Mouse (Mus musculus): ENCODE data around the gene Zmym3.

The Zmym3 gene

DNA sequence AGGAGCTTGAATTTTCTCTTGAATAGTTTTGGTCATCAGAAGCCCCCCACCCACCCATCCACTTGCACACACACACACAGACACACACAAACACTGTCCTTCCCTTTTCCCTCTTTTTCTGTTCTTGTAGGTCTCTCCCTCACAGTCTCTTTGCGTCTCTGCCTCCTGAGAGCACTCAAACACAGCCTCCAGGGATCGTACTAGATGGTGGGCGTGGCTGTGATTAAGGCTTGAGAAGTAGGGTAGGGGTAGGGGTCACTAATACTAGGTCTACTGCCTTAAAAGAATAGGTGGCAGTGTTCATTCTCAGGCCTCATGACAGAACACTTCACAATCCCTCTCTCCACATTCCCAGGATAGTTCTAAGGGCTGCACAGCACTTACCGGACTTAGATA is at the start of gene Zmym3:
Zmym3 (minus strand) TSS at position 150 of the 396 bp plus-strand sequence.
- DNase-seq (ENCODE audit: low spot score): no peak

DNA sequence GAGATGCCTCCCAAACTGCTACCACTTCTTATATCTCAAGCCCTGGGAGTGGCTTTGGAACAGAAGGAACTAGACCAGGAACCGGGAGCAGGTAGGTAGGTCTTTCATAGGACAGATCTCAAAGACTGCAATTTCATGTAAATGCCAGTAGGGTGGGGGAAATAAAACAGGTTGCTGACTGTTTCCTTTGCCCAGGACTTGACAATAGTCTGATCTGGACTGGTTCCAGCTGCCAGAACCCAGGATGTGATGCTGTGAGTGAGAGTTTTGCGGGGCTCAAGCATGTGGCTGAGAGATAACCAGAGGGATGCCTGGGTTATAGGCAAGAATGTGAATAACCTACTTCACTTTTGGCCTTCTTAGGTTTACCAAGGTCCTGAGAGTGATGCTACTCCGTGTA is 30.9 kb upstream of the Zmym3 start:
- DNase-seq (ENCODE audit: low spot score): no peak

DNA sequence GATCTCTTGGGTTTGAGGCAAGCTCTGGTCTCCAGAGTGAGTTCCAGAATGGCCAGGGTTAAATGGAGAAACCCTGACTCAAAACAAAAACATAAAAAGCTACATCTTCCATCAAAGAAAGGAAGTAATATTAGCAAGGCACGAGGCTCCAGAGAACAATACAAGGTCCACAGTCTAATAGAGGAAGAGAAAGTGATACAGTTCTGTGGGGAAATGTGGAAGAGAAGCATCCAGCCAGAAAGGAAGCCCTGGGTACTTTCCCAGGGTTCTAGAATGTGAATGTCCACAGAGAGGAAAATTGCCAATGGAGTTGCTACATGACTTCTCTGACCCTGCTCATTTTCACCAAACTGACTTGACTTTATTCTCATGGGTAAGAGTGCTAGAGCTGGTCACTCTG is 30.5 kb upstream of the Zmym3 start:
- DNase-seq (ENCODE audit: low spot score): no peak

DNA sequence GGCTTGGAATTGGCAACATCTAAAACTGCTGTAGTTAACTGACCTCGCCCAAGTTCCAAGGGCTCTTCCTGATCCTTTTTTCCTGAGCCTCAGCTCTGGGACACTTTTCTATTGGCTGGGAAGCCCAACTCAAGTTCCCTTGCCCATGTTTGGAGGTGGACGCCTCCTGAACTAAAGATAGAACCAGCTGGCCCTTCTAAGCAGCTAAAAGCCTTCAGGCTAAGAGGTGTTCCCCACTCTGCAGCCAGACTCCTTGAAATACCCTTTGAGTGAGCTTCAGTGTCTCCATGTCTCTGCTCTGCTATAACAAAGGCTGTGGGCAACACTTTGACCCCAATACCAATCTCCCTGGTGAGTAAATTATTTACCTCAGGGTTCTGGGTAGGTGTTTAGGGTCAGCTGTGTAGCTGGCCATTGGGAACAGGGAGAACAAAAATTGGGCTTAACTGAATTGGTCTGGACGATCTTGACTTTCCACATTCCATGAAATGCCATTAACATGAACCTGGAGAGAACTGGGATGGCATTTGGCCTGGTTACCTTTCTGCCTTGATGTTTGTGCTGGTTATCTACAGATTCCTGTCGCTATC is 28.3 kb upstream of the Zmym3 start, which contains the start of gene Itgb1bp2:
Itgb1bp2 (plus strand) TSS at position 203 of the 590 bp plus-strand sequence.
- no peak for DNase-seq (ENCODE audit: low spot score)

DNA sequence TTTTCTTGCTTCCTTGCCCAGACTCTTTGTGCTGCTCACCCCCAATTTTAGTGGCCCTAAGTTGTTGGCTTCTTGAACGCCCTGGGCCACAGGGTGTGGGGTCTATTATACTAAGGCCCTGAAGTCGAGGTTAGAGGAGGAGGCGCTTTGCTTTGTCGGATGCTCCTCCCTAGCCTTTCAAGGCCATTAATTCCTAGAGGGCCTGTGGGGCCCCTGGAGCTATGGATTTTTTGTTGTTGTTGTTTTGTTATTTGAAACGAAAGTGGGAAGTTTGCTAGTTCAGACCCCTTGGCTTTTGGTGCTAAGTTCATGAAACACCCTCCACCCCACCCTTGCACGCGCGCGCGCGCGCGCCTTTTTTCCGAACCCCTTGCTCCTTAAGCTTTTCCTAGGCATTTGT is 9.3 kb upstream of the Zmym3 start:
- DNase-seq (ENCODE audit: low spot score): no peak

DNA sequence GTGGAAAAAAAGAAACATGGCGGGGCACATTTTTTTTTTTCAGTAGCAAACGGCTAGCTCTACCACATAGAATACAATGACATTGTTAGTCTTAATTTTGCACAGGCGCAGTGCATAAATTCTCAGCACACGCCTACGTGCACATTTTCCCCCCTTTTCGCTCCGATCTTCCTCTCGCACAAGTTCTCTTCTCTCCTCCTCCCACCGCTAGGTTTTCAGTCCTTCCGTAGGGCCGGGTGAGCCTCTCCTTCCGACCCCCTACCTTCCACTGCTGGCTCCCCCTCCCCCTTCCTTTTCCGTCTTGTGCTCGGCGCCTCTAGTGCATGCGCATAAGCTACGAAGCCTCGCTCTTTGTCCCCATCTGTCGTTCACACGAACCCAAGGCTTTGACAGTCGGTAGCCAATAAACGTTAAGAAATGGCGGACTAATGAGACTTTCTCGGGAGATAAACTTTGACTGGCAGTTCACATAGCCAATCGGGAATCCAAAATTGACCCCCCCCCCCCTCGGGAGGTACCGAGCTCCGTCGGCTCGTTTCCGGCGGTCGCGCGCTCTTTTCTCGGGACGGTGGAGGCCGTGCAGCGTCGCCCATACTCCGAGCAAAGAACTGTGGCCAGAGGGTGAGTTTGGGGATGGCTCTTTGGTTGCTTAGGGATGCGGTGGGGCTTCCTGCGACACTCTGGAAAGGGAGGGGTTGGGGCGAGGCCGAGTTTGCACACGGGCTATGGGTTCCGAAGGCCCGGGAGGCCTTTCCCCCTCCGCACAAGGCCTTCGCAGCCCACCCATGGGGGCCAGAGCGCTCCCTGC is 8.7 kb upstream of the Zmym3 start, which contains the start of gene Nono:
Nono (plus strand) TSS at position 177 of the 808 bp plus-strand sequence.
- peak; percentile 39 for DNase-seq (ENCODE audit: low spot score)

DNA sequence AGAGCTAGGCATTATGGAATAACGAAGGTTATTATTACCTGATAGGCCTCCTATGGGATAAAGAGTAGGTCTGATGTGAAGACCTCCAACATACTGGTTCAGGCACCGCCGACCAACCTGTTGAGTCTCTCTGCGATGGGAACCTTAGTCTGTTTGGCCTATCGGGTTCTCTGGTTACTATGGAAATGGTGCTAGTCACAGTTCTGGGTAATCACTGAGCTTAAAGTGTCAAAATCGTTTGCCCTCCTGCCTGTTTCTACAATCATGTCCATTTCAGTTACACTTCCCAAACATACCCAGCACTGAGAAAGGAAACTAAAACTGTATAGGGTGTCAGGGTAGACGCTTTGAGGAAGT is 8.1 kb upstream of the Zmym3 start:
- no peak for DNase-seq (ENCODE audit: low spot score)

DNA sequence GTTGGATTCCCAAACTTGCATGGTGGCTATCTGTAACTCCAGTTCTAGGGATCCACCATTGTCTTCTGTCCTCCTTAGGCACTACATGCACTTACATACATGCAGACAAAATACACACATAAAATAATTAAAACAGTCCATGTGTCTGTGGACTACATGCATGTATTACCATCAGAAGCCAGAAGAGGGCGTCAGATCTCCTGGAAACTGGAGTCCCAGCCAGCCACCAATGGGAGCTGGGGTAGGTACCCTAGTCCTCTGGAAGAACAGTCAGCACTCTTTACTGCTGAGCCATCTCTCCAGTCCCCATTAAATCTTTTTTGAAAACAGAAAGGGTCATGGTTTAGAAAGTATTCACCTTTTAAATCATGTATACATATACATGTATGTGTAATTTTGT is 7.1 kb upstream of the Zmym3 start:
- DNase-seq (ENCODE audit: low spot score): no peak

DNA sequence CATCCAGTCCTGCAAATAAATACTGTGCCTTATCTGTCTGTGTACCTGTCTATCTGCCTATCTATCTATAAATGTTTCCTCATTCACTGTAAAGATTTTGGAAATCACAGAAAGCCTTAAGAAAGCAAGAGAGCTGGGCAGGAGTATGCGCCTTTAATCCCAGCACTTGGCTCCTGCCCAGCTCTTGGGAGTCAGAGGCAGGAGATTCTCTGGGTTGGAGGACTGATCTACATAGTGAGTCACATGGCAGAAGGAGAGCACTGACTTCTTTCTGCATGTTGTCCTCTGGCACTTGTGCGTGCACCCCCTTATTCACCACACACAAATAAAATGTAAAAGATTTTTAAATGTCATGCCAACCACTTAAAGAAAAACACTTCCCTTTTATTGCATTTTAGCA is 2.8 kb upstream of the Zmym3 start:
- no peak for DNase-seq (ENCODE audit: low spot score)

DNA sequence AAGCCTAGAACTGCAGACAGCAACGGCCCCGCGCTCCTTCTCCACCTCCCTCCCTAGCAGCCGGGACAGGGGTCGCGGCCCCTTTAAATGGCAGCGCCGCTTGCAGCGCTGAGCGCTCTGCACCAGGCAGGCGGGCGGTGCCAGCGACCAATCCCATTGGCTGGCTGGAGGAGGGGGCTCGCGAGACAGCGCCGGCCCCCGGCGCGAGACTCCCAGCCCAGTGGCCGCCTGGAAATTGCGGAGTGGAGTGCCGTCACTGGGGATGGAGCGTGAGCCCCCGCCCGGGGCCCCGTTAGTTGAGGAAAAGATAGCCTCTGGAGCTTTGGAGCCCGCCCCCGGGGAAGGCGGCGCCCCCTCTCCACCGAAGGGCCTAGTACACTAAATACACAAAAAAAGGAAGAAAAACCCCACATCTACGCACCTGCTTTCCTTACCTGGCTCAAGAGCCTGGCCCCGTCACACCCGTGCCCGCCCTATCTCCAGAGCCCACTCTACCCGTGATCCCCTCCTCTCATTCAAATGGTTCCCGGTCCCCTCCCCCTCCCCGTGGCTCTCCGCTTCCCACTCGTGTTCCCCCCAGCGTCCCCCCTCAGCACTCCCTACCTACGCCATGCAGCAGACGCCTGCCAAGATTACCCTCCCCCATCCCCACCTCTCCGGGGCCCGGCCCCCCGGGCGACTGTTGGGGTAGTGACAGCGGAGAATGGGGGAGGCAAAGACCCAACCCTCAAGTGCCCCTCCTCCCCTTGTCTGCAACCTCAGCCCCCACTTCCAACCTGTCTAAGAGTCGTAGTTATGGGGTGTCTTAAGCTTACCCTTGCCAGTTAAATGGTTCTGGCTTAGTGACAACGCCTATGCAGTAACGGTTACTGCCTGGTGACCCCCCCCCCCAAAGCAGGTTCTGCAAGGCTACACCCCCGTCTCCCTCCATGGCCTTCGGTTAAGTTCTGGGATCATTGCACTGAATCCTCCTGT is 637 bp downstream of the Zmym3 start:
- DNase-seq (ENCODE audit: low spot score): peak; percentile 70

DNA sequence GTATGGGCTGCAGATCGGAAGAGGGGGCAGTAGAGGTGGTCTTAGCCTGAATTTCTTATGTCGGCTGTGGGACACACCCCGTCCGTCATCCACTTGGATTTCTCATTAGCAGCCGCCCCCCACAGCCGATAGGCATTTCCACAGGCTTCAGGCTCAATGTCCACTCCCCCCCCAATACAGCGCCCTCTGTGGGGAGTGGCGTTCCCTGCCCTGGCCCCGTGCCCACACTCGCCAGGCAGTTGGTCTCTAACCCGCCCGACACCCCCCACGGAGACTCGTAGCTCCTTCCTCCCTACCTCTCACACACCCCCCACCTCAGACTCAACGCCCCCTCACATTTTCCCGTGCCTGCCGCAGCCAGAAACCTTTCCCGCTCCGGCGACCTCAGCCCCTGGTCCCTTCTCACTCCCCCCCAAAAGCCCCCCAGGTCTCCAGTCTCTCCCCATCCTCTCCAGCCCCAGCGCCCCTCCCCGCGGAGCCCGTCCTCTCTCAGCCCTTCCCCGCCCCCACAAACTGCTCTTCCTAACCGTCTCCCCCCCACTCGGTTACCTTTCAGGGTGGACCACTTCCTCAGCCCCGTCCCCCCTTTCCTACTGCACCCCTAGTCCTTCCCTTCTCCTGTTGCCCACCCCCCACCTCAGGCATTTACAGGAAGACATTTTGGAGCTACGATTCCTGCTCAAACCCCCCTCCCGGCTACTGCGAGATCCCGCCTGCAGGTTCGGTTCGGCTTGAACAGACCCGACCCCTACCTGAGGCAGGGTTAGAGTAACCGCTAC is 1.5 kb downstream of the Zmym3 start:
- DNase-seq (ENCODE audit: low spot score): peak; percentile 9

DNA sequence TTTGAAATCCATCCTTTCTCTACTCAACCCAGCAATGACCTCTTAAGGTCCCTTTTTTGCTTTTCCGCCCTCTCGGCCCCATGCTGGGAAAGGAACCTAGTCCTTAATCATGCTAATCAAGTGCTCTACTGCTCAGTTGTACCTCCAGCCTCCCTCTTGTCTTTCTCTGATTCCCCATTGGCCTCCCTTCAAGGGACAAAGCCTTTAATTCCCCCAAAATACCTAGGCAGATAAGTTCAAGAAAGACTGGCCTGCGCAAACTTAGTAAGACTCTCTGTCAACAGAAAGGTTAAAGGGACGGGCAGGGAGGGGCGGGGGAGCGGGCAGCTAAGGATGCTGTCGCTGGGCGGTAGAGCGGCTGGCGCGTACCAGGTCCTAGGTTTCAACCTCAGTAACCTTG is 24.2 kb downstream of the Zmym3 start:
- DNase-seq (ENCODE audit: low spot score): no peak

DNA sequence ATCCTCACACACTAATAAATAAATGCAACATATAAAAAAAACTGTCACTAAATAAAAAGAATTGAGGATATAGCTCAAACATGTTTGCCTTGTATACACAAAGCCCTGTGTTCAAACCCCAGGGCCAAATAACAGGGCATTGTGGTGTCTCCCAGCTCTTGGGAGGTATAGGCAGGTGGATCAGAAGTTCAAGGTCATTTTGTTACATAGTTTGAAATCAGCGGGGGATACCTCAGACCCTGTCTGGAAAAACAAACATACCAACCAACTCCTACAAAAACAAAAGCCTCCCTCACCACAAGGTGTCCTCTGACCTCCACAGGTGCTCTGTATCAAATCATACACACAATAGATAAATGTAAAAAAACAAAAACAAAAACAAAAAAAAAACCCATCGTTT is 26.3 kb downstream of the Zmym3 start:
- no peak for DNase-seq (ENCODE audit: low spot score)

DNA sequence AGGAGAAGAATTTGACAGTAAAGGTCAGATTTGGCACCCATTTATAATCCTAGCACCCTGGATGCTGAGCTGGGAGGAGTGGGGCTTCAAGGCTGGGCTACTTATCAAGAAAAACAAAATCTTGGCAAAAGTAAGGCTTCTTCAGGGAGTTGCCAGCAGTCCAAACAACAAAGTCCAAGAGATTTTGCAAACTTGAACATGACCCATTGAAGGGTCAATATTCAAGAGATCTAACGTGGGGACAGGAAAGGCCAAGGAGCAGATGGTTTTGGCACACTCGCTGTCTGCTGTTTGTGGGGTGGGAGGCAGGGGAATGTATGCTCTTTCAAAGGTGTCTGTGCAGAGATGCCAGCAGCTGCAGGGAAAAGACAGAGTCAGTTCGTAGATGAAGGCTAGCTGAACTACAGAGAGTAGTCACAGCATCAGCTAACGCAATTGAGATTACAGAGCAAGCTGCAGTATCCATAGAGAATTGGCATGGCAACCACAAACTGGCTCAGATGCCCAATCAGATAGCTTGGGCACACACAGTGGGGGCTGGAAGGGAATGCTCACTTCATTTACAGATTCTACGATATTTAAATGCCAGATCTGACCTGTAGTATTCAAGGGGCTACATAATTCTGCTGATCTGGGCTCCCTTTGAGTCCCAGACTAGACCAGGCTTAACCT is 31.6 kb downstream of the Zmym3 start:
- no peak for DNase-seq (ENCODE audit: low spot score)

DNA sequence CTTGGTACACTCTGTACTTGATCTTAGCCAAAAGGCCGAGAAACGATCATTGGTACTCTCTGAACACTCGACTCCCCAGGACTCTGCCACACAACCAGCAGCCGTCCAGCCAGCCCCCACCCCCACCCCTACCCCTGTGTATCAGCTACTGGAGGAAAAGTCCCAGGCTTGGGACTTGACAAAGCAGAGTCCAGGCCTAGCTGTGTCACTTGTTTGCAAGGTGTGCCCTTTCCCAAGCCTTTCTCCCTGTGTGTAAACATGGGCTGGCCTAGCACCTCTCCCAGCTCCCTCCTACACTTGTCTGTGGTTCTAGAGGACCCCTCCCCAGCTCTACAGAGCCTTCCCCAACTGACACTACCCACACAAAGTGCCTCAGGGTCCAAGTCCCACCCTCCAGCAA is 34.4 kb downstream of the Zmym3 start:
- DNase-seq (ENCODE audit: low spot score): no peak

DNA sequence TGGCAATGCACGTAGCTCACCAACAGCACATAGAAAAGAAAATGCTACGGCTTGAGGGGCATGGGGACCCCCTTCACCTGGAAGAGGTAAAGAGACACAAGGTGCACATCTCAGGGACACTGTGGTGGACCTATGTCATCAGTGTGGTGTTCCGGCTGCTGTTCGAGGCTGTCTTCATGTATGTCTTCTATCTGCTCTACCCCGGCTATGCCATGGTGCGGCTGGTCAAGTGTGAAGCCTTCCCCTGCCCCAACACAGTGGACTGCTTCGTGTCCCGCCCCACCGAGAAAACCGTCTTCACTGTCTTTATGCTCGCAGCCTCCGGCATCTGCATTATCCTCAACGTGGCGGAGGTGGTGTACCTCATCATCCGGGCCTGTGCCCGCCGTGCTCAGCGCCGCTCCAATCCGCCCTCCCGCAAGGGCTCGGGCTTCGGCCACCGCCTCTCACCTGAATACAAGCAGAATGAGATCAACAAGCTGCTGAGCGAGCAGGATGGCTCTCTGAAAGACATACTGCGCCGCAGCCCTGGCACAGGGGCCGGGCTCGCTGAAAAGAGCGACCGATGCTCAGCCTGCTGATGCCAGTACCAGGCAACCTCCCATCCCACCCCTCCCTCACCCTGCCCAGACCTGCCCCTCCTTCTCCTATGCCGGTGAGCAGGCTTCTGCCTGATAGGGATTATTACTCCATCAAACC is 36.1 kb downstream of the Zmym3 start:
- DNase-seq (ENCODE audit: low spot score): no peak

DNA sequence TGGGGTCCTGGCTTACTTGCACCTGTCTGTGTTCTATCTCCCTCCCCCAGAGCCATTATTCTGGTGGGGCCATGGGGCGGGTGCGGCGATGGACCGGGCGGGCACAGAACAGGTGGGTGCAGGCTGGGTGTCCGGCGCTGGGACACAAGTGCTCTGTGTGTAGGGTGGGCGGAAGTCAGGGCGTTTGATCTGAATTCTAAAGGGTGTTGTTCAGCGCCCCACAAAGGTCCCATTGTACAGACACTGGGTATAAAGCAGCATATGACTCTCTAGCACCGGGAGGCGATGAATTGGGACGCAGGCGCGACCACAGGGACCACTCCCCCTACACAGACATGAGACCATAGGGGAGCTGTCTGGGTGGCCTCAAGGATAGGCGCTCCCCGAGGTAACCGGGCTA is 37.2 kb downstream of the Zmym3 start:
- no peak for DNase-seq (ENCODE audit: low spot score)

DNA sequence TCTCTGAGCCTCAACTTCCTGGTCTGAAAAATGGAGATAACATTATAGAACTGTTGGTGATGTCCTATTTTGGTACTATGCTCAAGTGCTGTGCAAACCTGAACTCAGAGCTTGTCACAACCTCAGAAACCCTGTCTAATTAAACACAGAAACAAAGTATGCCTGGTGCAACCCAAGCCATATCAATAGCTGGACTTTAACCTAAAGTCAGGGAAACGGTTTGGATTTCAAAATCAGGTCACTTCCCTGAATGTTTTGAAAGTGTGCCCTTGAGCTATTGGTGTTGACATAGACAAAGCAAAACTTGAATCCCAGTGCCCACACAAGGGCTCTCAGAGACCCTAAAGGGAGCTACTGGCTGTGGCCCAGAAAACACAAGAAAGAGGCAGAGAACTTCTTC is 40.9 kb downstream of the Zmym3 start:
- DNase-seq (ENCODE audit: low spot score): no peak

DNA sequence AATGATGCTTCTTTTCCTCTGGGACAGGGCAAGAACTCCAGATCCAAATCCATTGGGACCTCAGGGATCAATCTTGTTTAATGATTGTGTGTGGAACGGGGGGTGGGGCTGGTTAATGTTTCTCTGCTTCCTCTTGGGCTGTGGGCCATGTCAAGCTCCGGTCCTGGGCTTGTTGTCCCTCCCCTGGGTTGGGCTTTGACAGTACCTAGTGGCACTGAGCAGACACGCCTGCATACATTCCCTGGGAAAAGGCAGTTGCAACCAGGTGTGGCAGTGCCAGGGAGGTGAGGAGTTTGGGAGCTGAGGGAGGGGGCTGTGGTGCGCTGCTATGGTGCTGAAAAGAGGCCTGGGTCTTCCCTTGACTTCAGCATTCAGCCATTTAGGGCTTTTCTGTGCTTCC is 43.6 kb downstream of the Zmym3 start:
- DNase-seq (ENCODE audit: low spot score): no peak

DNA sequence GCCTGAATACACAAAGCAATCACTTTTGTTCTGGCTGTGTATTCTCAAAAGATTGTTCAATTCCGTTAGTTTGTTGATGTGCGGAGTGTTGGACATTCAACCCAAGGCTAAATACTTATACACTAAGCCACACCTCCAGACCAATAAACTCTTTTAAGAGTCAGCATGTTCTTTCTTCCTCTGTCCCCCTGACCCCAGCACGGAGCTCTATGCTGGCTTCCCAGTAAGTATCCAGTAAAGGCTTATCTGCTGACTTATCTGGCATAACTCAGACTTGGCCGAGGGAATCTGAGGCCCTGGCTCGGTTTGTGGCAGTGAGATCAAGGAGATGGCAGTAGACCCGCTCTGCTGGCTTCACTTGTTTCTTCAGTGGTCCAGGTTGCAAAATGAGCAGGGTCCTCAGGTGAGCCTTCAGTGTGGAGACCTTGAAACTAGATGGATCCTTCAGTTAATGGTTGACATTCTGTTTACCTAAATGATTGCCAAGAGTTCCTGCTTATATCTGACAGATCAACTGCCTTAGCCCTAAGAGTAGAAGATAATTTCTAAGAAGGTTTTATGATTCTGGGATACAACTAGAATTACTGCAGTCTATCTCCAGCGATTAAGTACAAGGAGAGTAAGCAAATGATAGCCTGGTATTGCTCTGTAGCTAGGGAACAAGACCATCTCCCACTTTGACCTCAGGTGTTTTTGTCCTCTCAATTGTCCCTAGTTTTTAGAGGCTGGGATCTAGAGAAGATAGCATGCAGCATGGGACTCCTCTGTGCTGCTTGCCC is 44.3 kb downstream of the Zmym3 start, which contains the start of gene Gjb1:
Gjb1 (plus strand) TSS at position 189 of the 779 bp plus-strand sequence.
- DNase-seq (ENCODE audit: low spot score): no peak

Data from ovary, postnatal 10 days (tissue).